Mouse (Mus musculus) midbrain, embryonic 16.5 days (tissue): ENCODE data around the gene Arid1a. TPM values are rescaled to one million over a fixed set of nuclear protein-coding genes. Genes with fewer than 3 reads are reported as not detected.

ENCODE experiments used
- ATAC-seq: fragments of 200-750 bp; cut with Nextera tagmentation; 2 replicates; pipeline ENCODE4 v1.8.0; 2017; ENCODE audit warnings: moderate TSS enrichment
- H3K27ac ChIP-seq: fragments of 300-500 bp; sonication (generic); 2 replicates; pipeline ENCODE4 v1.5.1; 2014; ENCODE audit warnings: mild to moderate bottlenecking, low read length, mixed read lengths
- H3K27me3 ChIP-seq: fragments of 300-500 bp; sonication (generic); 2 replicates; pipeline ENCODE4 v1.6.1; 2014; ENCODE audit warnings: low read depth, low read length, mixed read lengths; ENCODE audit not compliant: control insufficient read depth, insufficient read depth
- H3K36me3 ChIP-seq: fragments of 300-500 bp; sonication (generic); 2 replicates; pipeline ENCODE4 v1.6.1; 2014; ENCODE audit warnings: mild to moderate bottlenecking, low read length, moderate library complexity, mixed read lengths; ENCODE audit not compliant: control insufficient read depth, insufficient read depth
- H3K4me1 ChIP-seq: fragments of 300-500 bp; sonication (generic); 2 replicates; pipeline ENCODE4 v1.6.1; 2014; ENCODE audit warnings: mild to moderate bottlenecking, low read length, mixed read lengths; ENCODE audit not compliant: control insufficient read depth, insufficient read depth
- H3K4me2 ChIP-seq: fragments of 300-500 bp; sonication (generic); 2 replicates; pipeline ENCODE4 v1.6.1; 2014; ENCODE audit warnings: mild to moderate bottlenecking, low read length, mixed read lengths
- H3K4me3 ChIP-seq: fragments of 300-500 bp; sonication (generic); 2 replicates; pipeline ENCODE4 v1.5.1; 2014; ENCODE audit warnings: low read depth, mild to moderate bottlenecking, low read length, moderate library complexity, mixed read lengths
- H3K9ac ChIP-seq: fragments of 300-500 bp; sonication (generic); 2 replicates; pipeline ENCODE4 v1.6.1; 2014; ENCODE audit warnings: low read depth, low read length, mixed read lengths
- H3K9me3 ChIP-seq: fragments of 300-500 bp; sonication (generic); replicated peaks from 2 replicates; pipeline ENCODE4 v1.6.1; 2014; ENCODE audit warnings: mild to moderate bottlenecking, low read length, mixed read lengths; ENCODE audit not compliant: control insufficient read depth, poor library complexity, severe bottlenecking
- WGBS: fragments of 180-500 bp; shearing (Covaris S2); extraction: QIAGEN DNeasy Blood & Tissue Kit; methylation state at CpG from one replicate; pipeline ENCODE4 v1.1.7; 2014; 5-methylcytosine and 5-hydroxymethylcytosine counted together
- polyA plus RNA-seq: library from polyadenylated mRNA; unstranded; fragments of >200 nt; fragmentation: Nextera tagmentation; extraction: Ambion mirVana; gene quantifications from 2 replicates; pipeline ENCODE4 v1.2.1, GENCODE M21; 2015

Gene Arid1a
- polyA plus RNA-seq, 1 experiment from 2014 or later, result 28.7 TPM

- WGBS, result 31% methylated on average over 7 of the region's 7 CpGs
- Histone ChIP-seq H3K27me3 (no peaks in the 10 kb centered on the region), H3K9me3 (no peaks in the 10 kb centered on the region), H3K36me3 (no peaks in the 10 kb centered on the region), H3K4me1 (peaks cover 46% of the 10 kb centered on the region), H3K27ac (no peak overlapping the region), H3K9ac (peak overlapping the region; percentile 55; the same call in 1 of the 2 replicates), H3K4me2 (peak overlapping the region; percentile 65), H3K4me3 (peak overlapping the region; percentile 100)
- ATAC-seq, result no peak
These were observed 6.3 kb downstream of the Arid1a start for GRCm38 (mm10) chr4:133750184-133750775.

- no peaks in the 10 kb centered on the region for H3K36me3 ChIP-seq
- H3K4me3 ChIP-seq, result no peak overlapping the region
- no peak overlapping the region for H3K27ac ChIP-seq
- no peak overlapping the region for H3K9ac ChIP-seq
- WGBS, result 87% methylated on average over 3 of the region's 3 CpGs
- ATAC-seq, result no peak
- no peaks in the 10 kb centered on the region for H3K27me3 ChIP-seq
- no peak overlapping the region for H3K4me2 ChIP-seq
- peaks cover 55% of the 10 kb centered on the region for H3K4me1 ChIP-seq
- H3K9me3 ChIP-seq, result no peaks in the 10 kb centered on the region
These were observed 21.3 kb downstream of the Arid1a start for GRCm38 (mm10) chr4:133735282-133735681.

- Histone ChIP-seq H3K27ac (peak overlapping the region; percentile 82), H3K36me3 (no peaks in the 10 kb centered on the region), H3K4me2 (peak overlapping the region; percentile 49), H3K9me3 (no peaks in the 10 kb centered on the region), H3K4me1 (peaks cover 81% of the 10 kb centered on the region), H3K9ac (no peak overlapping the region), H3K27me3 (no peaks in the 10 kb centered on the region), H3K4me3 (peak overlapping the region; percentile 11; the same call in 1 of the 2 replicates)
- ATAC-seq, result peak; percentile 19; the same call in 1 of the 2 replicates
These were observed 26.4 kb downstream of the Arid1a start for GRCm38 (mm10) chr4:133730122-133730521.

- Histone ChIP-seq H3K9me3 (no peaks in the 10 kb centered on the region), H3K9ac (peak overlapping the region; percentile 36; the same call in 1 of the 2 replicates), H3K27ac (peak overlapping the region; percentile 82), H3K4me3 (peak overlapping the region; percentile 11; the same call in 1 of the 2 replicates), H3K4me2 (peak overlapping the region; percentile 49), H3K36me3 (no peaks in the 10 kb centered on the region), H3K27me3 (no peaks in the 10 kb centered on the region), H3K4me1 (peaks cover 80% of the 10 kb centered on the region)
- WGBS, result under 1% methylated on average over 16 of the region's 16 CpGs
- ATAC-seq, result peak; percentile 89
These were observed 27.0 kb downstream of the Arid1a start for GRCm38 (mm10) chr4:133729541-133730093.

- H3K36me3 ChIP-seq, result no peaks in the 10 kb centered on the region
- H3K27ac ChIP-seq, result peak overlapping the region; percentile 82
- H3K4me1 ChIP-seq, result peaks cover 76% of the 10 kb centered on the region
- no peak for ATAC-seq
- peak overlapping the region; percentile 49 for H3K4me2 ChIP-seq
- H3K27me3 ChIP-seq, result no peaks in the 10 kb centered on the region
- no peaks in the 10 kb centered on the region for H3K9me3 ChIP-seq
- no peak overlapping the region for H3K9ac ChIP-seq
- H3K4me3 ChIP-seq, result no peak overlapping the region; the same call in 1 of the 2 replicates
- 71% methylated on average over 6 of the region's 6 CpGs for WGBS
These were observed 27.6 kb downstream of the Arid1a start for GRCm38 (mm10) chr4:133729007-133729406.

GRCm38 (mm10) chr4:133728256-133728655 lies 28.3 kb downstream of the Arid1a start:
- 0 out of 2 replicates have a peak overlapping the region, but pooled peaks have one; percentile 7 for H3K4me2 ChIP-seq
- no peaks in the 10 kb centered on the region for H3K36me3 ChIP-seq
- H3K4me1 ChIP-seq, result peaks cover 68% of the 10 kb centered on the region
- ATAC-seq, result no peak; the same call in 1 of the 2 replicates
- H3K27me3 ChIP-seq, result no peaks in the 10 kb centered on the region
- no peaks in the 10 kb centered on the region for H3K9me3 ChIP-seq
- H3K4me3 ChIP-seq, result no peak overlapping the region
- 15% methylated on average over 9 of the region's 9 CpGs for WGBS
- H3K27ac ChIP-seq, result 0 out of 2 replicates have a peak overlapping the region, but pooled peaks have one; percentile 5
- H3K9ac ChIP-seq, result peak overlapping the region; percentile 16; the same call in 1 of the 2 replicates

GRCm38 (mm10) chr4:133725706-133726105 lies 30.9 kb downstream of the Arid1a start:
- 69% methylated on average over 2 of the region's 2 CpGs for WGBS
- Histone ChIP-seq H3K9ac (no peak overlapping the region), H3K4me3 (no peak overlapping the region), H3K27ac (no peak overlapping the region), H3K4me2 (no peak overlapping the region), H3K4me1 (peaks cover 46% of the 10 kb centered on the region), H3K27me3 (no peaks in the 10 kb centered on the region), H3K36me3 (no peaks in the 10 kb centered on the region; the same call in 1 of the 2 replicates), H3K9me3 (no peaks in the 10 kb centered on the region)
- no peak for ATAC-seq

- no peak for ATAC-seq
- Histone ChIP-seq H3K4me2 (no peak overlapping the region), H3K4me3 (no peak overlapping the region), H3K9me3 (no peaks in the 10 kb centered on the region), H3K27ac (no peak overlapping the region), H3K27me3 (no peaks in the 10 kb centered on the region), H3K9ac (no peak overlapping the region), H3K36me3 (peaks cover 23% of the 10 kb centered on the region), H3K4me1 (0 out of 2 replicates have a peak, but pooled peaks cover 3% of the 10 kb centered on the region)
- WGBS, result 92% methylated on average over 3 of the region's 3 CpGs
These were observed 36.8 kb downstream of the Arid1a start for GRCm38 (mm10) chr4:133719791-133720190.

GRCm38 (mm10) chr4:133712755-133713154 lies 43.8 kb downstream of the Arid1a start:
- H3K27me3 ChIP-seq, result no peaks in the 10 kb centered on the region
- H3K4me3 ChIP-seq, result no peak overlapping the region
- H3K36me3 ChIP-seq, result peaks cover 7% of the 10 kb centered on the region
- no peaks in the 10 kb centered on the region for H3K9me3 ChIP-seq
- 89% methylated on average over 5 of the region's 5 CpGs for WGBS
- 0 out of 2 replicates have a peak, but pooled peaks cover 4% of the 10 kb centered on the region for H3K4me1 ChIP-seq
- no peak overlapping the region for H3K4me2 ChIP-seq
- no peak overlapping the region for H3K9ac ChIP-seq
- no peak for ATAC-seq
- no peak overlapping the region for H3K27ac ChIP-seq
